Mouse (Mus musculus): Measurements from ENCODE around the gene Tbc1d21. TPM values are rescaled to one million over a fixed set of nuclear protein-coding genes. Genes with fewer than 3 reads are reported as not detected.

The Tbc1d21 gene
- total RNA-seq (2021), result not detected in 2 replicates
- long read RNA-seq, experiment 1, result 0 reads
- long read RNA-seq, experiment 2, result 0 reads

GRCm38 (mm10) chr9:58370355-58370754 lies at the start of gene Tbc1d21:
Tbc1d21 (minus strand) TSS chr9:58370455.
- no peak for DNase-seq

- no peak for DNase-seq
These were observed 41.3 kb upstream of the Tbc1d21 start for GRCm38 (mm10) chr9:58411556-58411955.

- DNase-seq, result no peak
These were observed 39.9 kb upstream of the Tbc1d21 start for GRCm38 (mm10) chr9:58410057-58410735.

GRCm38 (mm10) chr9:58409247-58409646 lies 39.0 kb upstream of the Tbc1d21 start:
- DNase-seq, result no peak

- no peak for DNase-seq
These were observed 34.2 kb upstream of the Tbc1d21 start for GRCm38 (mm10) chr9:58404412-58404811.

GRCm38 (mm10) chr9:58401371-58402082 lies 31.3 kb upstream of the Tbc1d21 start:
- no peak for DNase-seq

- peak; percentile 35 for DNase-seq
These were observed 29.4 kb upstream of the Tbc1d21 start for GRCm38 (mm10) chr9:58399609-58400008.

GRCm38 (mm10) chr9:58394605-58395004 lies 24.4 kb upstream of the Tbc1d21 start:
- no peak for DNase-seq

GRCm38 (mm10) chr9:58393875-58394274 lies 23.6 kb upstream of the Tbc1d21 start:
- no peak for DNase-seq

GRCm38 (mm10) chr9:58388381-58388780 lies 18.1 kb upstream of the Tbc1d21 start:
- DNase-seq, result no peak

- no peak for DNase-seq
These were observed 8.6 kb upstream of the Tbc1d21 start for GRCm38 (mm10) chr9:58378878-58379277.

GRCm38 (mm10) chr9:58373912-58374431 lies 3.7 kb upstream of the Tbc1d21 start:
- DNase-seq, result no peak

GRCm38 (mm10) chr9:58371914-58372313 lies 1.7 kb upstream of the Tbc1d21 start:
- no peak for DNase-seq

- peak; percentile 45 for DNase-seq
These were observed 611 bp downstream of the Tbc1d21 start for GRCm38 (mm10) chr9:58369644-58370043.

GRCm38 (mm10) chr9:58364325-58364724 lies 5.9 kb downstream of the Tbc1d21 start:
- no peak for DNase-seq

GRCm38 (mm10) chr9:58361956-58362355 lies 8.3 kb downstream of the Tbc1d21 start:
- DNase-seq, result no peak

GRCm38 (mm10) chr9:58361373-58361772 lies 8.9 kb downstream of the Tbc1d21 start:
- DNase-seq, result no peak

GRCm38 (mm10) chr9:58355262-58356050 lies 14.8 kb downstream of the Tbc1d21 start:
- DNase-seq, result no peak

GRCm38 (mm10) chr9:58354701-58355100 lies 15.6 kb downstream of the Tbc1d21 start:
- DNase-seq, result no peak

- DNase-seq, result no peak
These were observed 17.0 kb downstream of the Tbc1d21 start for GRCm38 (mm10) chr9:58353224-58353623.

- DNase-seq, result no peak
These were observed 22.5 kb downstream of the Tbc1d21 start for GRCm38 (mm10) chr9:58347795-58348194.

- peak; percentile 60 for DNase-seq
These were observed 23.8 kb downstream of the Tbc1d21 start for GRCm38 (mm10) chr9:58346498-58346897.

- DNase-seq, result no peak
These were observed 24.3 kb downstream of the Tbc1d21 start for GRCm38 (mm10) chr9:58345963-58346362.

Data from adrenal gland, postnatal 14 days (tissue).